Mouse (Mus musculus) hindbrain, embryonic 14.5 days (tissue): Measurements from ENCODE around the gene Lgals1. TPM values are rescaled to one million over a fixed set of nuclear protein-coding genes. Genes with fewer than 3 reads are reported as not detected.

Source experiments
- ATAC-seq: fragments of 200-750 bp; cut with Nextera tagmentation; 2 replicates; pipeline ENCODE4 v1.8.0; 2017; ENCODE audit warnings: moderate number of reproducible peaks, mild to moderate bottlenecking, moderate TSS enrichment, moderate library complexity; ENCODE audit not compliant: low FRiP score
- DNase-seq: peaks from one replicate; pipeline ENCODE4 v3.0.0-alpha.2; 2015; ENCODE audit warnings: low spot score
- H3K27ac ChIP-seq: fragments of 300-500 bp; sonication (generic); 2 replicates; pipeline ENCODE4 v1.5.1; 2014; ENCODE audit warnings: mild to moderate bottlenecking, moderate library complexity
- H3K27me3 ChIP-seq: fragments of 300-500 bp; sonication (generic); 2 replicates; pipeline ENCODE4 v1.6.1; 2014; ENCODE audit warnings: mild to moderate bottlenecking, low read length, mixed read lengths; ENCODE audit not compliant: control insufficient read depth, insufficient read depth
- H3K36me3 ChIP-seq: fragments of 300-500 bp; sonication (generic); replicated peaks from 2 replicates; pipeline ENCODE4 v1.6.1; 2014; ENCODE audit not compliant: control insufficient read depth, insufficient read depth
- H3K4me1 ChIP-seq: fragments of 300-500 bp; sonication (generic); replicated peaks from 2 replicates; pipeline ENCODE4 v1.6.1; 2014; ENCODE audit warnings: antibody characterized with exemption, low read length, mixed read lengths; ENCODE audit not compliant: control insufficient read depth, insufficient read depth
- H3K4me2 ChIP-seq: fragments of 300-500 bp; sonication (generic); replicated peaks from 2 replicates; pipeline ENCODE4 v1.6.1; 2014; ENCODE audit warnings: mild to moderate bottlenecking, moderate library complexity
- H3K4me3 ChIP-seq: fragments of 300-500 bp; sonication (generic); replicated peaks from 2 replicates; pipeline ENCODE4 v1.5.1; 2014; ENCODE audit warnings: mild to moderate bottlenecking, low read length
- H3K9ac ChIP-seq: fragments of 300-500 bp; sonication (generic); 2 replicates; pipeline ENCODE4 v1.6.1; 2014
- H3K9me3 ChIP-seq: fragments of 300-500 bp; sonication (generic); 2 replicates; pipeline ENCODE4 v1.6.1; 2016; ENCODE audit warnings: low read length; ENCODE audit not compliant: control insufficient read depth
- WGBS: fragments of 180-500 bp; shearing (Covaris S2); extraction: QIAGEN DNeasy Blood & Tissue Kit; methylation state at CpG from one replicate; pipeline ENCODE4 v1.1.7; 2014; 5-methylcytosine and 5-hydroxymethylcytosine counted together
- polyA plus RNA-seq: library from polyadenylated mRNA; unstranded; fragments of >200 nt; fragmentation: Nextera tagmentation; extraction: Ambion mirVana; gene quantifications from 2 replicates; pipeline ENCODE4 v1.2.1, GENCODE M21; 2014

Lgals1 gene
- polyA plus RNA-seq, 1 experiment from 2014 or later = 157 TPM

DNA sequence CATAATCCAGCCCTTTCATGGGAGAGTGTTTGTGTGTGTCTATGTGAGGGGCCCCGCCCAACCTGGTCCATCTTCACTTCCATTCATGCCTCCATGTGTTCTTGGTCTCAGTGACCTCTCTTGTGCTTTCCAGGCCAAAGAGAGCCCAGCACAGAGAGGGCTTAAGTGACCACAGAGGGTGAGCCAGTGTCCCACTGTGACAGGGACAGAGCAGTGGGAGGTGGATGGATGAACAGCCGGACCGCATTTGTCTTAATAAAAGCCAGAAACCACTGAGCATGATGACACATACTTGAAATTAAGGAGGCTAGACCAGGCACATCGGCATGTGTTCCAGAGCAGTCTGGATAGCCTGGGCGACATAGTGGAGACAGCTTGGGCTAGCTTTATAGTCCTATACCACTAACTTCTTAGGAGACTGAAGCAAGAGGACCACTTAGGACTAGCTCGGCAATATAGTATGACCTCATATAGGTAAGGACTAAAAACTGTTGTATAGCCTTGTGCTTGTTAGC lies 3.7 kb downstream of the Lgals1 start:
- ATAC-seq = no peak
- Histone ChIP-seq H3K4me1 (peaks cover 20% of the 10 kb centered on the region), H3K9ac (no peak overlapping the region), H3K4me3 (no peak overlapping the region), H3K27ac (no peak overlapping the region), H3K27me3 (peaks cover 15% of the 10 kb centered on the region), H3K4me2 (no peak overlapping the region), H3K9me3 (no peaks in the 10 kb centered on the region), H3K36me3 (no peaks in the 10 kb centered on the region)
- WGBS = 91% methylated on average over 6 of the region's 6 CpGs
- DNase-seq = no peak

- no peak for DNase-seq
- H3K4me1 ChIP-seq = peaks cover 21% of the 10 kb centered on the region
- no peak overlapping the region for H3K4me2 ChIP-seq
- no peak overlapping the region for H3K27ac ChIP-seq
- 87% methylated on average over 7 of the region's 7 CpGs for WGBS
- H3K4me3 ChIP-seq = no peak overlapping the region
- H3K36me3 ChIP-seq = no peaks in the 10 kb centered on the region
- H3K9ac ChIP-seq = no peak overlapping the region
- no peaks in the 10 kb centered on the region for H3K9me3 ChIP-seq
- no peak for ATAC-seq
- peaks cover 15% of the 10 kb centered on the region for H3K27me3 ChIP-seq
Measured at GRCm38 (mm10) chr15:78930801-78931426, 4.4 kb downstream of the Lgals1 start.

DNA sequence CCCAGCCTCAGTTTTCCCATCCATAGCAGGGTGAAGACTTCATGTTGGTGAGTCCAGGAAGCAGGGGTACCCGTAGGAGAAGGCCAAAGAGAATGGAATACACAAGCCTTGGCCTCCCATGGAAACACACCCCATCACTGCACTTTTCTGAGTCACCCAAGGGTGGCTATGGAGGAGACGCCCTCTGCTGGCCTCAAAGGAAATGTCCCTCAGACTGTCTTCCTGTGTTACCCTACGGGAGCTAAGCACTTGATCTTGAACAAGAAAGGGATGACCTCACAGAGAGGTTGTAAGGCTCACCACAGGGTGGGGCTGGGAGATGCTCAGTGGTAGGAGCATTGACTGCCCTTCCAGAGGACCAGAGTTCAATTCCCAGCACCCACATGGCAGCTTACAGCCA lies 5.1 kb downstream of the Lgals1 start:
- H3K4me3 ChIP-seq = no peak overlapping the region
- DNase-seq (no peak), ATAC-seq (no peak)
- H3K4me2 ChIP-seq = no peak overlapping the region
- no peak overlapping the region for H3K9ac ChIP-seq
- 24% methylated on average over 3 of the region's 3 CpGs for WGBS
- H3K4me1 ChIP-seq = peaks cover 18% of the 10 kb centered on the region
- H3K9me3 ChIP-seq = no peaks in the 10 kb centered on the region
- H3K36me3 ChIP-seq = 0 out of 2 replicates have a peak, but pooled peaks cover 4% of the 10 kb centered on the region
- peaks cover 15% of the 10 kb centered on the region for H3K27me3 ChIP-seq
- H3K27ac ChIP-seq = no peak overlapping the region

- Histone ChIP-seq H3K9me3 (no peaks in the 10 kb centered on the region), H3K4me3 (peak within 1 kb of the TSS; percentile 49), H3K36me3 (peaks cover 35% of the 10 kb centered on the region), H3K4me1 (peaks cover 11% of the 10 kb centered on the region), H3K4me2 (peak within 1 kb of the TSS; percentile 64), H3K9ac (peak within 1 kb of the TSS; percentile 68), H3K27me3 (no peaks in the 10 kb centered on the region), H3K27ac (peak within 1 kb of the TSS; percentile 79)
- peak; percentile 90 for ATAC-seq
- under 1% methylated on average over 42 of the region's 42 CpGs for WGBS
- peak; percentile 94 for DNase-seq
Measured at GRCm38 (mm10) chr15:78934784-78935320, 8.3 kb downstream of the Lgals1 start, which contains the start of gene Nol12. Gene Nol12 (plus strand): TSS chr15:78934933.

- H3K9ac ChIP-seq = no peak overlapping the region
- 91% methylated on average over 12 of the region's 12 CpGs for WGBS
- H3K36me3 ChIP-seq = peaks cover 50% of the 10 kb centered on the region
- H3K27me3 ChIP-seq = no peaks in the 10 kb centered on the region
- no peaks in the 10 kb centered on the region for H3K9me3 ChIP-seq
- peaks cover 11% of the 10 kb centered on the region for H3K4me1 ChIP-seq
- H3K4me3 ChIP-seq = no peak overlapping the region
- ATAC-seq = no peak
- DNase-seq = no peak
- H3K27ac ChIP-seq = no peak overlapping the region
- H3K4me2 ChIP-seq = peak overlapping the region; percentile 64; the same call in 1 of the 2 replicates
Measured at GRCm38 (mm10) chr15:78936403-78936802, 9.9 kb downstream of the Lgals1 start.

DNA sequence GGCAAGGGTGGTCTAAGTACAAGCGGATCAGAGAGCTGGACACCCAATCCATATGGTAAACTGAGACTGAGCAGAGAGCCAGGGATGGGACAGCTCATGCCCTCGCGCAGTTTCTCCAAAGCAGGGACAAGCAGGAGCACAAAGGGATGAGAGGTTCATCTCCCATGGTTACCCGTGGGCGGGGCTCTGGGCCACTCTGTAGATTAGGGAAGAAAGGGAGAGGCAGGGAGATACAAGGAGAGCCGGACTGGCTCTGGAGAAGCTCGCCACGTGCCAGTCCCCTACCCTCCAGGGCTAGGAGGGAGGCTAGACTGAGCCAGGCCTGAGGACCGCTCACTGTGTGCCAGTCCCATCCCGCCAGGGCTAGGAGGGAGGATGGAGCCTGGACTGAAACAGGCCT lies 10.8 kb downstream of the Lgals1 start:
- 82% methylated on average over 10 of the region's 10 CpGs for WGBS
- Histone ChIP-seq H3K4me1 (peaks cover 11% of the 10 kb centered on the region), H3K27ac (no peak overlapping the region), H3K9ac (no peak overlapping the region), H3K9me3 (no peaks in the 10 kb centered on the region), H3K4me2 (no peak overlapping the region), H3K4me3 (no peak overlapping the region), H3K36me3 (peaks cover 53% of the 10 kb centered on the region), H3K27me3 (no peaks in the 10 kb centered on the region)
- ATAC-seq (no peak), DNase-seq (no peak)

DNA sequence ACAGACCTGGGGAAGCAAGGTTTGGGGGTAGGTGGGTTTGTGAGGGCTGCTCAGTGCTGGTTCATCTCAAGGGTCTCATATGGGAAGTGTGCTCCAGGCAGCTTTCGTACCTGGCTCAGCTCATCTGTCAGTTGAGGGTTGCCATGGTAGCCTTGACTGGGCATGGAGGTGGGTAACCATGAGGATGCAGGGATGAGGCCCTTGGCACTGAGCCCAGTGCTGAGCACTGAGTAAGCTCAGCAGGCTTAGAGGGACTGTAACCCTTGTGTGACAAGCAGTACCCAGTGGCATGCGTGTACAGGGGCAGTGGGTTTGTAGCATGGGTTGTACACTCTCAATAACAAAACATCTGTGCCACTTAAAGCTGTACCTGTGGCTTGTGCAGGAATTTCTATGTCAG lies 11.4 kb downstream of the Lgals1 start:
- Histone ChIP-seq H3K4me3 (no peak overlapping the region), H3K4me2 (no peak overlapping the region), H3K27me3 (no peaks in the 10 kb centered on the region), H3K9me3 (no peaks in the 10 kb centered on the region), H3K4me1 (peaks cover 11% of the 10 kb centered on the region), H3K27ac (no peak overlapping the region), H3K9ac (no peak overlapping the region), H3K36me3 (peaks cover 53% of the 10 kb centered on the region)
- 78% methylated on average over 2 of the region's 2 CpGs for WGBS
- DNase-seq (no peak), ATAC-seq (no peak)

DNA sequence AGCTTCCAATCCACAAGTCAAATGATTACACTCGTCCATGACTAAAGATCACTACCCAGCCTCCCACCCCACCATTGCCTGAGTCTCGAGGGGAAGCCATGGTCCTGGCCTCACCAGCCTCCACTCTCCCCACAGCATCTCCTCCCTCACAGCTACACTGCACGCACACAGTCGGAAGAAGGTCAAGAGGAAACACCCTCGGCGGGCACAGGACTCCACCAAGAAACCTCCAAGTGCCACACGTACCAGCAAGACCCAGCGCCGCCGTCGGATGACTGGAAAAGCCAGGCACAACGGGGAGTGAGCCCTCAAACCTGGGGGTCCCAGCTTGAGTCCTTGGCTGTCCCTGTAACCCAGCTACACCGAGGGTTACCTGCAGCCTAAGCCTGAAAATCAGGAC lies 13.8 kb downstream of the Lgals1 start:
- H3K4me2 ChIP-seq = no peak overlapping the region
- DNase-seq = no peak
- no peak overlapping the region for H3K4me3 ChIP-seq
- 94% methylated on average over 13 of the region's 13 CpGs for WGBS
- H3K9ac ChIP-seq = no peak overlapping the region
- H3K4me1 ChIP-seq = peaks cover 8% of the 10 kb centered on the region
- no peak overlapping the region for H3K27ac ChIP-seq
- no peak for ATAC-seq
- no peaks in the 10 kb centered on the region for H3K9me3 ChIP-seq
- H3K27me3 ChIP-seq = no peaks in the 10 kb centered on the region
- H3K36me3 ChIP-seq = peaks cover 53% of the 10 kb centered on the region

GRCm38 (mm10) chr15:78942663-78943062 lies 16.1 kb downstream of the Lgals1 start:
- peak overlapping the region; percentile 48 for H3K4me2 ChIP-seq
- ATAC-seq (peak; percentile 47), DNase-seq (peak; percentile 83)
- H3K9me3 ChIP-seq = no peaks in the 10 kb centered on the region
- 0 out of 2 replicates have a peak, but pooled peaks cover 4% of the 10 kb centered on the region for H3K4me1 ChIP-seq
- no peak overlapping the region for H3K27ac ChIP-seq
- H3K4me3 ChIP-seq = peak overlapping the region; percentile 14; the same call in 1 of the 2 replicates
- H3K36me3 ChIP-seq = peaks cover 39% of the 10 kb centered on the region
- no peaks in the 10 kb centered on the region for H3K27me3 ChIP-seq
- peak overlapping the region; percentile 48 for H3K9ac ChIP-seq
- under 1% methylated on average over 9 of the region's 9 CpGs for WGBS
